Mouse (Mus musculus) forebrain, postnatal 0 days (tissue): Measurements from ENCODE around the gene Prps1l1. TPM values are rescaled to one million over a fixed set of nuclear protein-coding genes. Genes with fewer than 3 reads are reported as not detected.

Experiments
- ATAC-seq: fragments of 200-750 bp; cut with Nextera tagmentation; 2 replicates; pipeline ENCODE4 v1.8.0; 2017; ENCODE audit warnings: mild to moderate bottlenecking, moderate library complexity
- DNase-seq: peaks from one replicate; pipeline ENCODE4 v3.0.0-alpha.2; 2015
- H3K27ac ChIP-seq: fragments of 300-500 bp; sonication (generic); 2 replicates; pipeline ENCODE4 v1.5.1; 2014; ENCODE audit warnings: low read depth, mild to moderate bottlenecking, antibody characterized with exemption, low read length, moderate library complexity, mixed read lengths
- H3K27me3 ChIP-seq: fragments of 300-500 bp; sonication (generic); 2 replicates; pipeline ENCODE4 v1.6.1; 2014; ENCODE audit warnings: mild to moderate bottlenecking, low read length, mixed read lengths; ENCODE audit not compliant: insufficient read depth
- H3K36me3 ChIP-seq: fragments of 300-500 bp; sonication (generic); 2 replicates; pipeline ENCODE4 v1.6.1; 2014; ENCODE audit warnings: mild to moderate bottlenecking, moderate library complexity; ENCODE audit not compliant: insufficient read depth
- H3K4me1 ChIP-seq: fragments of 300-500 bp; sonication (generic); 2 replicates; pipeline ENCODE4 v1.6.1; 2014; ENCODE audit warnings: antibody characterized with exemption; ENCODE audit not compliant: insufficient read depth
- H3K4me2 ChIP-seq: fragments of 300-500 bp; sonication (generic); 2 replicates; pipeline ENCODE4 v1.6.1; 2014; ENCODE audit warnings: low read depth, mild to moderate bottlenecking, moderate library complexity
- H3K4me3 ChIP-seq: fragments of 300-500 bp; sonication (generic); 2 replicates; pipeline ENCODE4 v1.5.1; 2014; ENCODE audit warnings: low read depth, low read length, mixed read lengths
- H3K9ac ChIP-seq: fragments of 300-500 bp; sonication (generic); 2 replicates; pipeline ENCODE4 v1.6.1; 2014; ENCODE audit warnings: mild to moderate bottlenecking
- H3K9me3 ChIP-seq: fragments of 300-500 bp; sonication (generic); 2 replicates; pipeline ENCODE4 v1.6.1; 2016; ENCODE audit warnings: low read length
- CTCF ChIP-seq: sonication (generic); IDR thresholded peaks from 2 replicates; pipeline ENCODE4 v1.5.1; 2016; ENCODE audit warnings: antibody characterized with exemption, control low read depth, low read depth
- WGBS: fragments of 180-500 bp; shearing (Covaris S2); extraction: QIAGEN DNeasy Blood & Tissue Kit; methylation state at CpG from one replicate; pipeline ENCODE4 v1.1.7; 2014; 5-methylcytosine and 5-hydroxymethylcytosine counted together
- polyA plus RNA-seq: library from polyadenylated mRNA; unstranded; fragments of >200 nt; fragmentation: Nextera tagmentation; extraction: Ambion mirVana; gene quantifications from 2 replicates; pipeline ENCODE4 v1.2.1, GENCODE M21; 2015
- total RNA-seq: library from RNA; depleted of rRNA; stranded (reverse); fragments of >200 nt; gene quantifications from 2 replicates; pipeline ENCODE4 v1.2.3, GENCODE M21; 2014

The Prps1l1 gene
- total and polyA plus RNA-seq, 2 experiments from 2014 or later, result not detected

DNA sequence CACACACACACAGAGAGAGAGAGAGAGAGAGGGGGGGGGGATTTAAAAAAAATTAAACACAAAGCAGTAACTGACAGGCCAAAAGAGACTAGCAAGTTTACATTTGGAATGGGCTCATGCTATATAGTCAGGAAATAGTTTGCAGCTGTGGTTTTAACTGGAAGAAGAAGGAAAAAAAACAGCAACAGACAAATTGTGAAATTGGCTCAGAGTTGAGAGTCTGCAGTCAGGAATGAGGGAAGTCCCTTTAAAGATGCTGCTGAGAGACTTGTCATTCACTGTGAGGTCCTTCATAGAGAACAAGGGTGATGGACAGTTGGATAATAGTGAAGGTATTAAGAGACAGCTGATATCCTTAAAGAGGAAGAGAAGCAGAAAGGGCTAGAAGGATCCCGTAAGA is 26.9 kb downstream of the Prps1l1 start:
- no peak for TF ChIP-seq CTCF
- no peaks in the 10 kb centered on the region for H3K4me1 ChIP-seq
- H3K27ac ChIP-seq, result no peak overlapping the region
- DNase-seq, result no peak
- H3K36me3 ChIP-seq, result no peaks in the 10 kb centered on the region
- no peak for ATAC-seq
- H3K27me3 ChIP-seq, result no peaks in the 10 kb centered on the region
- WGBS, result 64% methylated on average over 1 of the region's 1 CpGs
- H3K9ac ChIP-seq, result no peak overlapping the region
- no peaks in the 10 kb centered on the region for H3K9me3 ChIP-seq
- H3K4me3 ChIP-seq, result no peak overlapping the region
- H3K4me2 ChIP-seq, result no peak overlapping the region

DNA sequence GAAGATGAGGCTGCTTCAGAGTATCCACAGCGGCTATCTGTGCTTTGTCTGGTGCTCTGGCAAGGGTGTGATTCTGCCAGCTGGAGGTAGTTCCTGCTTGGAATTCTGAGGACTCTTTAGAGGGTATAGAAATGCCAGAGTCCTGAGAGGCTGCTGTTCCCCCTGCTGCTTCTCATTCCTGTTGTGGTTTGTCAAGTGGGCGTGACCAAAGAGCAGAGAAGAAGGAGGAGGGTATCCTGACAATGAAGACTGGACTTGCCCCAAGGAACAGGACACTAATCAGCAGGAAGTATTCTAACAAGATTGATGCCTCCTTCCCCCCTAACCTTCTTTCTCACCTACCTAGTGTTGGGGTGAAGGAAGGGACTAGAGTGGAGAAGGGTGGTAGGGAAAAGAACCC is 29.4 kb downstream of the Prps1l1 start:
- no peak overlapping the region for H3K4me3 ChIP-seq
- DNase-seq (no peak), ATAC-seq (no peak)
- H3K9me3 ChIP-seq, result no peaks in the 10 kb centered on the region
- no peak overlapping the region for H3K9ac ChIP-seq
- H3K36me3 ChIP-seq, result no peaks in the 10 kb centered on the region
- TF ChIP-seq CTCF, result no peak
- WGBS, result 66% methylated on average over 2 of the region's 2 CpGs
- no peaks in the 10 kb centered on the region for H3K4me1 ChIP-seq
- no peak overlapping the region for H3K4me2 ChIP-seq
- H3K27ac ChIP-seq, result no peak overlapping the region
- H3K27me3 ChIP-seq, result no peaks in the 10 kb centered on the region

DNA sequence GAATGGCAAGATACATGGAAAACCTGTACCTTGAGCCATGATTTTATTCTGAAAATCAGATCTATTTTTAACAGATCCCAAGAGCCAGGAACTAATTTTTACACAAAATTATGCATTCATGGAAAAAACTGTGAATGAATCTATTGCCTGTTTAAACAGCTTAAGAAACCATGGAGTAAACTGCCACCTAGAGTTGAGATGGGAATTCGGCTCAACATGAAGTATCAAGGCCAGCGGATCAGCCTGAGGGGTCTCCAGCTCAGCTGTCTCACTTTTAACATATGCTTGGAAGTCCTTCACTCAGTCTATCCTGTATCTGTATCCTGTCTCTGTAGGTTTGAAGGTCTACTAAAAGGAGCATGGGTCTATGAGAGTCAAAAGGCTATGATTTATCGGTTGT is 31.5 kb downstream of the Prps1l1 start:
- H3K4me1 ChIP-seq, result no peaks in the 10 kb centered on the region
- no peaks in the 10 kb centered on the region for H3K9me3 ChIP-seq
- DNase-seq, result peak; percentile 75
- no peaks in the 10 kb centered on the region for H3K36me3 ChIP-seq
- no peak overlapping the region for H3K9ac ChIP-seq
- H3K27ac ChIP-seq, result no peak overlapping the region
- TF ChIP-seq CTCF, result peak; percentile 77
- WGBS, result 57% methylated on average over 3 of the region's 3 CpGs
- peak; percentile 90 for ATAC-seq
- H3K4me3 ChIP-seq, result no peak overlapping the region
- no peaks in the 10 kb centered on the region for H3K27me3 ChIP-seq
- H3K4me2 ChIP-seq, result no peak overlapping the region

DNA sequence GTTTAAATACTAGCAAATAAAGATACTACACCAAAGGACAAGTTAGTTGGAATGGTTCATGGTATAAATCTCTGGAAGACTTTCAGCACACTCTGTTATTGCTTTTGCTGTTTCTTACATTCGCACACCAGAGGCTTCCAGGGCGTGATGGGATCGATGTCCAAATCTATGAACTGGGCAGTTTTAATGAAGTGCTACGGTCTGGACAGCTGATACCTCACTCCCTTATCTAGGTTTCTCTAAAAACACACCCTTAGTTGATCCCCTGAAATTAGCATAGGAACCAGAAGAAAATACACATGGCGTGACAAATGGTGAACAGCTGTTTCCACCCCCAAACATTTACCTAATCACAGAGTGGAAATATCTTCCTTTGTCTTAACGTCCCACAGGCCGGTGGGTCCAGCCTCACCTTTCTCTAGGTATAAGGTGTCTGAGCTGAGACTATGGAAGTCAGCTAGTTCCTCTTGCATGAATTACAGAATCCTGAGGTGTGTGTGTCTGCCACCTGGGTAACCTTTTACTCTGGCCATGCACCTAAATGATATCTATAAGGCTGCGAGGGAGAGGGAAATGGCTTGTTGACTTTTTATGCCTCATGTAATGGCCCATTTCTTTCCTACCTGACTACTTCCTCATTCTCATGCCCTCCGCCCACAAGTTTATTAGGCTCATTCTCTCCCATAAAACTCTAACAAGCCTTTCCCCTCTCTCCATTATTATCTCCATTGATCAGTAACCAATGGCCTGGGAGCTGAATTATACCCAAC is 32.1 kb downstream of the Prps1l1 start:
- no peaks in the 10 kb centered on the region for H3K9me3 ChIP-seq
- no peak overlapping the region for H3K9ac ChIP-seq
- DNase-seq (no peak), ATAC-seq (no peak)
- H3K27ac ChIP-seq, result no peak overlapping the region
- H3K4me2 ChIP-seq, result no peak overlapping the region
- no peaks in the 10 kb centered on the region for H3K36me3 ChIP-seq
- TF ChIP-seq CTCF, result no peak
- no peaks in the 10 kb centered on the region for H3K27me3 ChIP-seq
- no peaks in the 10 kb centered on the region for H3K4me1 ChIP-seq
- H3K4me3 ChIP-seq, result no peak overlapping the region
- WGBS, result 89% methylated on average over 9 of the region's 9 CpGs

DNA sequence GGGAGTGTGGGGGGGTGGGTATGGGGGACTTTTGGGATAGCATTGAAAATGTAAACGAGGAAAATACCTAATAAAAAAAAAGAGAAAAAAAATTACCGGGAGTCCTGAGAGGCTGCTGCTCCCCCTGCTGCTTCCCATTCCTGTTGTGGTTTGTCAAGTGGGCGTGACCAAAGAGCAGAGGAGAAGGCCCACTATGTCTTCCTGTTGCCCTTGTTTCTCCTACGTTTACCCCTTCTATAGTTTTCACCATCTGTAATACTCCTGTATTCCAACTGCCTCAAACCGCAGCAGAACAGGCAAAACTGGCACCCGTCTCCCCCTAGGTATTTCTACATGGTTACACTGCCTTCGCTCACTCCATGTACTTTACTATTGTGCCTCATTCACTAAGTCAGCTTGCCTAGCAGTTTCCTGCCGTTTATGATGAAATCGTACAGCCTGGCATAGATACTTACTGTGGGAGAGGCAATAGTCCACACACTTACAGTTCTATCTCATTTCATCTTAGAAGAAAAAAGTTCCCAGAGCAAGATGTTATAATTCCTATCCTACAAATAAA is 34.2 kb downstream of the Prps1l1 start:
- Histone ChIP-seq H3K4me2 (no peak overlapping the region), H3K4me1 (no peaks in the 10 kb centered on the region), H3K27me3 (no peaks in the 10 kb centered on the region), H3K4me3 (no peak overlapping the region), H3K27ac (no peak overlapping the region), H3K9me3 (no peaks in the 10 kb centered on the region), H3K9ac (no peak overlapping the region), H3K36me3 (no peaks in the 10 kb centered on the region)
- no peak for ATAC-seq
- no peak for TF ChIP-seq CTCF
- 84% methylated on average over 9 of the region's 9 CpGs for WGBS
- DNase-seq, result no peak

DNA sequence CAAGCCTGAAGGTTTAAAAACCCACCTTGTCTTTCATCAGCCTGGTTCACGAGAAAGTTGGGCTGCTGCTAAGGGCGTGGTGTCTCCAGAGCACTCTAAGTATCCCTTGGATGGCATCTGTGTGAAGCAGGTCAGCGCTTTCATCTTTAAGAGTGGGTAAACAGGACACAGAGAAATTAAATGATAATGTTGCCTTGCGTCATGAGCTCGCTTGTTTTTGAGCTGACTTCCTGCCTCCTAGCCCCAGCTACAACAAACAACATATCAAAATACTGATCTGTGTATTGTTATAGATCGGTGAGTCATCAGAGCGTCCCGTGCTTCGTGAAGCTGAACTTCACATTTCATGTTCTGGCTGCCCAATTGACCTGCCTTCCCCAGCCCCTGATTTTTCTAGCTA is 36.7 kb downstream of the Prps1l1 start:
- no peaks in the 10 kb centered on the region for H3K36me3 ChIP-seq
- no peak for TF ChIP-seq CTCF
- no peak overlapping the region for H3K4me3 ChIP-seq
- H3K27ac ChIP-seq, result no peak overlapping the region
- H3K27me3 ChIP-seq, result no peaks in the 10 kb centered on the region
- H3K9ac ChIP-seq, result no peak overlapping the region
- 86% methylated on average over 9 of the region's 9 CpGs for WGBS
- H3K4me2 ChIP-seq, result no peak overlapping the region
- DNase-seq (no peak), ATAC-seq (no peak)
- no peaks in the 10 kb centered on the region for H3K4me1 ChIP-seq
- no peaks in the 10 kb centered on the region for H3K9me3 ChIP-seq

DNA sequence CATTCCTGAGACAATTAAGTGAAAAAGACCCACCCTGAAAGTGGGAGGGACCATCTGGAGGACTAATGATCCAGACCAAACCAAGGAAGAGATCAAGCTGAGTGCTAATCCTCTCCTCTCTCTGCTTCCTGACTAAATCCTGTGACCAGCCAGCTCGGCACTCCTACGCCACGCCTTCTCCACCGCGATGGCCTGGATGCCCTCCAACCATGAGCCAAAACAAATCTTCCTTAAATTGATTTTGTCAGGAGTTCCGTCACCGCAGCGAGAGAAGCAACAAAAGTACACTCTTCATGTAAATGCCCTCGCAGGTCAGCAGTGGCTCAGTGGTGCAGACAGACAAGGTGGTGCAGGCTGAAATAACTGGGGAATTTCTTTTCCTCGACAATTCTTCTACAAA is 37.5 kb downstream of the Prps1l1 start:
- Histone ChIP-seq H3K36me3 (no peaks in the 10 kb centered on the region), H3K4me1 (no peaks in the 10 kb centered on the region), H3K4me3 (no peak overlapping the region), H3K27me3 (no peaks in the 10 kb centered on the region), H3K9me3 (no peaks in the 10 kb centered on the region), H3K9ac (no peak overlapping the region), H3K27ac (no peak overlapping the region), H3K4me2 (no peak overlapping the region)
- ATAC-seq (no peak), DNase-seq (no peak)
- 46% methylated on average over 10 of the region's 10 CpGs for WGBS
- TF ChIP-seq CTCF, result no peak
